Mouse (Mus musculus): ENCODE results near the gene Gm10961.

Gene Gm10961

GRCm38 (mm10) chr3:107659000-107659399, 27.9 kb downstream of the Gm10961 start:
- no peak for DNase-seq (ENCODE audit: low spot score)

GRCm38 (mm10) chr3:107664641-107665040, 33.5 kb downstream of the Gm10961 start:
- no peak for DNase-seq (ENCODE audit: low spot score)

GRCm38 (mm10) chr3:107667426-107667825, 36.3 kb downstream of the Gm10961 start:
- DNase-seq (ENCODE audit: low spot score) = no peak

- no peak for DNase-seq (ENCODE audit: low spot score)
Measured at GRCm38 (mm10) chr3:107668786-107669185, 37.7 kb downstream of the Gm10961 start.

GRCm38 (mm10) chr3:107670500-107670899, 39.4 kb downstream of the Gm10961 start:
- no peak for DNase-seq (ENCODE audit: low spot score)

GRCm38 (mm10) chr3:107671509-107671908, 40.4 kb downstream of the Gm10961 start:
- no peak for DNase-seq (ENCODE audit: low spot score)

GRCm38 (mm10) chr3:107680790-107681576, 49.9 kb downstream of the Gm10961 start:
- DNase-seq (ENCODE audit: low spot score) = peak; percentile 40
